Mouse (Mus musculus) thymus, postnatal 10 days (tissue): ENCODE results near the gene Hal.

Source experiments
- DNase-seq, 2 experiments: peaks; one replicate each; pipeline ENCODE4 v3.0.0; 2021; ENCODE audit warnings: low spot score in 2 of 2

Hal gene

GRCm38 (mm10) chr10:93567066-93567465, 78.5 kb downstream of the Hal start:
- no peak for DNase-seq

GRCm38 (mm10) chr10:93567841-93568566, 79.4 kb downstream of the Hal start:
- no peak for DNase-seq

- no peak for DNase-seq
Measured at GRCm38 (mm10) chr10:93568671-93569070, 80.1 kb downstream of the Hal start.
